Mouse (Mus musculus) C2C12 (cell line): ENCODE measurements around the gene Cacna1i.

Source experiments
- CTCF ChIP-seq: IDR thresholded peaks from one replicate; pipeline ENCODE4 v1.5.1; 2011; ENCODE audit not compliant: control insufficient read depth, insufficient read depth, insufficient read length
- MYOG ChIP-seq: IDR thresholded peaks from one replicate; pipeline ENCODE4 v1.6.1; 2011; ENCODE audit not compliant: control insufficient read depth, insufficient read length; ENCODE audit errors: extremely low read depth
- USF1 ChIP-seq: IDR thresholded peaks from one replicate; pipeline ENCODE4 v1.6.1; 2011; ENCODE audit warnings: low read depth, mild to moderate bottlenecking, control low read depth, moderate library complexity

DNA sequence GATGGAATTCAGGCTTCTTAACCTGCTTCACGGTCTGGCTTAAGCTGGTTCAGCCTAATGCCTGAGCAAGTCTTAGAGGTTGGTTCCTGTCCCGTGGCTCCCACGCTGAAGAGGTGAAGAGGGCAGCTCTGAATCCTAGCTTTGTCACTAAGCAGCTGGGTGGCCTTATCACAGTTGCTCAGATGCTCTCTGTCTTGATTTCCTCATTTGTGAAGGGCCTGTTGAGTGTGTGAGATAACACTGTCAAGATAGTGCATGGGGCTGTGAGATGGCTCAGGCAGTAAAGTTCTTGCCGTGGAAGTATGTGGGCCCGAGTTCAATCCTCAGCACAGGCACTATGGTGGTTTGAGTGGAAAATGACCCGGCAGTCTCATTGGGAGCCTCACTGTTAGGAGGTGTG lies 153.2 kb downstream of the Cacna1i start:
- no peak for TF ChIP-seq CTCF
- TF ChIP-seq MYOG, result no peak
- TF ChIP-seq USF1, result no peak
